Mouse (Mus musculus): ENCODE results near the gene Litaf.
"Not testable (repeated sequence)": the region's sequence is repeated elsewhere in the genome, so short reads cannot be mapped to it uniquely, and the experiment has no call there.

Litaf gene

DNA sequence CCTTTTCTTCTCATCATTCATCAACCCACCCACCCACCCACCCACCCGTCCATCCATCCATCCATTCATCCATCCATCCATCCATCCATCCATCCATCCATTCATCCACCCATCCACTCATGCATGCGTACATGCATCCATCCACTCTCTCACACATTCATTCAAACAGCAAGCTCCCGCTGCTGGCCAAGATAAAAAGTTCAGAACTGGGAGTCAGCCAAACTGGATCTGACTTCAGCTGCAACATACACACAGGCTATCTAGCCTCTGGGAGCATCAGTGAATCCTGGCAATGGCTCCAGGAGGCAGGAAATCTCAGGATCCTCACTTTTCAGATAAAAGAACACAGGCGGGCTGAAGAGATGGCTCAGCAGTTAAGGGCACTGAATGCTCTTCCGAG lies 42.3 kb downstream of the Litaf start:
- DNase-seq (ENCODE audit: low spot score in 2 of 2), result no peak

GRCm38 (mm10) chr16:11022113-11022489 lies 43.9 kb downstream of the Litaf start:
- DNase-seq (ENCODE audit: low spot score in 2 of 2), result no peak

GRCm38 (mm10) chr16:11021403-11022112 lies 44.4 kb downstream of the Litaf start:
- DNase-seq (ENCODE audit: low spot score in 2 of 2), result no peak

GRCm38 (mm10) chr16:11017807-11018595 lies 48.0 kb downstream of the Litaf start:
- no peak for DNase-seq (ENCODE audit: low spot score in 2 of 2)

DNA sequence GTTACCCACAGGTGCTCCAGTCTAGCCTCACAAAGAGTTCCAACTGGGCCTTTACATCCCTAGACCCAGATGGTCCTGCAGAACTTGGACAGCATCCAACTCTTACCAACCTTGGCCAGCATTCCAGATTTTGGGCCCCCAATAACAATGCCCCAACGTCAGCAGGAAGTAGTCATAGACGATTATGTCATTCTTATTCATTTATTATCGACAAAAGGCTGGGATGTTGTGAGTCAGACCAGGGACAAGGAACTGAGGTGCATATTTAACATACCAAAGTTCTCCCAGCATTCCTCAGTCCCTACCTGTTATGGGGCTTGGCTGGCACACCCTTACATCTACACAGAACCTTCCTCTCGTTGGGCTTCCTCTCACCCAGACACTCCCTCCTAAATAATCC lies 49.6 kb downstream of the Litaf start:
- no peak for DNase-seq (ENCODE audit: low spot score in 2 of 2)

DNA sequence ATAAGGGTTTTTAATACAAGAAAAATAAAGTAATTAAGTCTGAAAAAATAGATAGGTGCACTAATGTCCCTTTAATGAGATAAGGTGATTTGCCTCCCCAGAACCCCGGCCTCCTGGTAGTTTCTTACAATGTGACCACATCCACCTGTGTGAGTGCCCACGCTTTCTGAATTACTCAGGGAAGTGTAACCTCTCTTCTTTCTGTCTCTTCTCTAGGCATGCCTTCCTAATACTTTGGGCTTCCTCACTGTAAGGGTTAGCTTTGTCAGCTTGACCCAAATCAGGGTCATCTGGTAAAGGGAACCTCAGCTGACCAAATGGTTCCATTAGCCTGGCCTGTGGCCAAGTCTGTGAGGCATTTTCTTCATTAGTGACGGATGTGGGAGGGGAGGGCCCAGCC lies 51.5 kb downstream of the Litaf start:
- peak in 1 of 2 experiments; percentile 8 for DNase-seq (ENCODE audit: low spot score in 2 of 2)

DNA sequence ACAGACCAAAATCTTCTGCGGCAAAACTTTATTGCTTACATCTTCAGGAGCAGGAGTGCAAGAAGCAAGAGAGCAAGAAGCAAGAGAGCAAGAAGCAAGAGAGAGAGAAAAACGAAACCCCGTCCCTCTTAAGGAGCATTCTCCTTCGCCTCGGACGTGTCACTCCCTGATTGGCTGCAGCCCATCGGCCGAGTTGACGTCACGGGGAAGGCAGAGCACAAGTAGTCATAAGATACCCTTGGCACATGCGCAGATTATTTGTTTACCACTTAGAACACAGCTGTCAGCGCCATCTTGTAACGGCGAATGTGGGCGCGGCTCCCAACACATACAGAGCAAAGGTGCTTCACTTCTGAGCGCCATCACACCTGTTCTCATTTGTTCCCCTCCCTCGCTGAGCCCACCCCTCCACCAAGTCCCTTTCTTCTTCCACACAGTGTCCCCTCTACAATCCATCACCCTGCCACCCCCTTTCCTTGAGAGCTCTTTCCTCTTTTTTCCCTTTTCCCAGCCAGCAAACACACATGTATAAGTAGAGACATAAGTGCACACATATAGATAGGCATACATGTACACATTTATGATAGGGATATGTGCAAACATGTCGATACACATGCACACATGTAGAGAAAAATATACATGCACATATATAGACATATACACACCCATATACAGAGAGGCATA lies 52.4 kb downstream of the Litaf start:
- DNase-seq (ENCODE audit: low spot score in 2 of 2), result not testable (repeated sequence)

- peak; percentile 48 for DNase-seq (ENCODE audit: low spot score in 2 of 2)
These were observed 53.1 kb downstream of the Litaf start for GRCm38 (mm10) chr16:11012571-11013463.

- DNase-seq (ENCODE audit: low spot score in 2 of 2), result no peak
These were observed 54.0 kb downstream of the Litaf start for GRCm38 (mm10) chr16:11011939-11012338.

DNA sequence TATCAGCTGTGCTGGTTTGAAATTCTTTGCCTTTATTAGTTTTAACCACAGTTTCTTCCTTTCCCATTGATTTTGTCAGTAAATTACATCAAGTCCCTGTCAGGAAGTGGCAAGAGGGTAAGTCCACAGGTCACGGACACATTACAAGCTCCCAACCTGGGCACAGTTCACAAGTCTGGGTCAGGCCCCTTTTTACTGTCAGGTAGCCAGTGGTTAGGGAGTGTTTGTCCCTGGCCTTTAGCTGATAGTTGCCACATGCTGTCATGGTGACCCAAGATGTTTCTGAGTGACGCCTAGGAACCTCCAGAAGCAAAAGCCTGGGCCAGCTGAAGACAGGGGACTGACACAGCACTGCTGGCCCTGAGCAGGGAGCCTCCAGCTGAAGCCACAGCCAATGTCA lies 54.8 kb downstream of the Litaf start:
- DNase-seq (ENCODE audit: low spot score in 2 of 2), result no peak

GRCm38 (mm10) chr16:11010270-11010669 lies 55.7 kb downstream of the Litaf start:
- DNase-seq (ENCODE audit: low spot score in 2 of 2), result no peak

DNA sequence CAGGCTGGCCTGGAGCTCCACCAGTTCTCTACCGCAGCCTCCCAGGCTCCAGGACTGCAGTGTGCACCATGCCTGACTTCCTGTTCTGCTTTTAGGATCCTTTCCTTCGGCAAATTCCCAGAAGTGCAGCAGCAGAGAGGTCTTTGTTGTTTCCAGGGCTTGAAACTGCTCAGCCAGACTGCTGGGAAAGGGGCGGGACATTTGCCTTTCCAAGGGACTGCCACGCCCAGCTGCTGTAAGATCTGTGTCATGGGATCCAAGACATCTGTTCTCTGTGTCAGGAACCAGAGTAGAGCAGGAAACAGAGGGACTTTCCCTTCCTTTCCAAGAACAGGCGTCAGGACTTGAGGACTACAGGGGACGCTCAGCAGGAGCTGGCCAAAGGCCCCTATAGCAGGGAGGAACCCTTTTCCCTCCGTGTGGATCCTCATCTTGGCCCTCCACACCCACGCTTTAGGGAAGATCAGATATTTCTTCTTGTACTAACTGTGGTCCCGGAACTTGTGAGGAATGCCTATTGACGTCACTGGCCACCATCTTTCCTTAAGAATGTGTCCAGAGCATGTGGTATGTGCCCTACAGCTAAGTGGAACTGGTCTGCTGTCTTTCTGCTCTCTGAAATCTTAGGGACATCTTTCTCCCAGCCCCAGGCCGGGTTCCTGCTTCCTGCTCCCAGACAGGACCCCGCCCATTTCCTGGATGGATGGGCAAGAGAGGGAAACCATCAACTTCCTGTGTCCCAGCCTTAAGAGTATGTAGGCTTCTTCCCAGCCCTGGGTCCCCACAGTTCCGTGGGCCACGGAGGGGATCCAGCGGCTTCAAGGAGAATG lies 57.6 kb downstream of the Litaf start:
- peak; percentile 29 to 32 for DNase-seq (ENCODE audit: low spot score in 2 of 2)

- DNase-seq (ENCODE audit: low spot score in 2 of 2), result peak; percentile 15 to 50
These were observed 59.9 kb downstream of the Litaf start for GRCm38 (mm10) chr16:11006100-11006499.

DNA sequence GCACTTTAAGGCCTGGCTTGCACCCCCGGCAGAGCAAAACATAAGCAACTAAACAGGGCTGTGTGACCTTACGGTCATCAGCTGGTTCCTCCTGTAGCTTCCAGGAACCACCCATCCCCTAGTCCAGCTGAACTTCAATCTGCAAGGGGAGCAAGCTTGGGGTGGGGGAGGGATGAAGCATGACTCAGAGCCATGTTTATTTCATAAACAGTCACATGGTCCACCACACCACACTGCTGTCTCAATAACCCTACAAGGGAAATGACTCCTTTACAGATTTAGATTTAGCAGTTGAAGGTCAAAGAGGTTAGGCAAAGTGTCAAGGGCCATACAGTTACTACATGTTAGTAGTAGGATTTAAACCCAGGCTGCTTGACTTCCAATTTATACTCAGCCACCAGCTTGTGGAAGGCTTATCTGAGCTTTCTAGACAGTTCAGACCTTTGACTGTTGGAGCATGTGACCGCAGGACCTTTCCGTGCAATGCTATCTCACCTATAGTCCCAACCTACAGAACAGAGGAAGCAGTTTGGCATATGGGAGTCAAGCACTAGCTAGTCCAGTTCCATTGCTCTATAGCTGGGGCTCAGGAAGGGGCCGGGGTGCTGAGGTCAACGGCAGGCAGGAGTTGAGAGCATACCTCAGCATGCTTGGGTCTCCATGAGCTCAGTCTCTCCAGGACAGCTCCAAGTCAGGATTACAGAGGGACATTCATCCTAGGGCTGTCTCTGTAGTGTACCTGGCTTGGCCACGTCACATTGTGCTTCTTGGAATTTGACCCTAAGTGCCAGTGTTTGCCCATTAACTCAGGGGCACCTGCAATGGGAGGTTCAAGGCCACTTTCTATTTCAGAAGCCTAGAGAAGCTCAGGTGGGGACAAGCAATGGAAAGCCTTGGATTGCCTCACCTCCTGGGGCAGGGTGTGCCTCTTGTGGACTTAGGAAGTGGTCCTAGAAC lies 64.0 kb downstream of the Litaf start:
- peak in 1 of 2 experiments; percentile 22 for DNase-seq (ENCODE audit: low spot score in 2 of 2)

DNA sequence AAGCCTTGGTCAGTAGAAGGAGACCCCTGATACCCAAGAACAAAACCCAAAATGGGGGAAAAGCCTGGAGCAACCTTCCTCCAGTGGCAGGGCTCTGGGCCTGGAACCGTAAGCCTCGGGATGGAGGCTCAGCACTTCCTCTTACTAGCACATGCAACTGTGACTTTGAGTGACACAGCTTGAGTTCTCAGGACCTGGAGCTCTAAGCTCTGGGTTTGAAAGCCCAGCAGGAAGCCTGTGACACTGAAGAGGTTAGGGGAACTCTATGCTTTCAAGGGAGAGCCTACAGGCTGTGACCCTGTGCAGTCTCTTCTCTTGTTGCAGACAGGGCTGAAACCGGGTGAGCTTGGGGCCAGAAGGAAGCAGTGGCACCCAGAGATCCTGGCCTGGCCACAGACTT lies 66.1 kb downstream of the Litaf start:
- DNase-seq (ENCODE audit: low spot score in 2 of 2), result peak in 1 of 2 experiments; percentile 35

DNA sequence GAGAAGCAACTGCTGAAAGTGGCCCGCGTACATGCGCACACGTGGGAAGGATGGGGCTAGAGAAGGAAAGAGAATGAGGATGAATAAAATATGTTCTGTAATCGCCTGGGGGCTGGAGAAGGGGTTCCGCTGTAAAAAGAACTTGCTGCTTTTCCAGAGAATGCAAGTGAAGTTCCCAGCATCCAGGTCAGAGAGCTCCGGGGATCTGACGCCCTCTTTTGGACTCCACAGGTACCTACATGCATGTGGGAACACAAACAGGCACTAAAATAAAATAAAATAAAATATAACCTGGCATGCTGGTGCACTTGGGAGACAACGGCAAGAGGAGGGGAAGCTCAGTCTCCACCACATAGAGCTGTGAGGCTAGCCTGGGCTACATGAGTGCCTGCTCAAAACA lies 67.7 kb downstream of the Litaf start:
- DNase-seq (ENCODE audit: low spot score in 2 of 2), result no peak

DNA sequence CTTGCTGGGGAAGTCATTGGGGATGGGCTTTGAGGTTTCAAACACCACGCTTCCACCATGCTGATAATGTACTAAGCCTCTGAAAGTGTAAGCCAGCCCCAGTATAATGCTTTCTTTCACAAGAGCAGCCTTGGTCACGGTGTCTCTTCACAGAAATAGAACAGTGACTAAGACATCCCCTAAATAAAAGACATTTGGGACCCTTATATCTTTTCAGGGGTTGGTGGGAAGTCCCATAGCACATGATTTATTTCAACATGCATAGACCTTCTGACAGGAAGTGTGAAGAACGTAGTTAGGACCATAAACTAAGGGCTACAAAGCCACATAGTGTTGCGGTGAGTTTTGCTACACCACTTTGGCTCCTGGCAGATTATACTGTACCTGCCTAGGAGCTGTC lies 69.4 kb downstream of the Litaf start:
- DNase-seq (ENCODE audit: low spot score in 2 of 2), result no peak

- peak; percentile 92 to 93 for DNase-seq (ENCODE audit: low spot score in 2 of 2)
These were observed 72.8 kb downstream of the Litaf start for GRCm38 (mm10) chr16:10993032-10993744.
